Mouse (Mus musculus) adrenal gland, postnatal 10 days (tissue): ENCODE data around the gene Hgfac. TPM values are rescaled to one million over a fixed set of nuclear protein-coding genes. Genes with fewer than 3 reads are reported as not detected.

Source experiments
- microRNA-seq: library from miRNA; unstranded; fragments of <30 nt; microRNA quantifications from one replicate; pipeline ENCODE4 v1.2.0, GENCODE M21; 2021
- total RNA-seq, 2 experiments: library from RNA; stranded (reverse); gene quantifications; 2 replicates each; pipeline ENCODE4 v1.2.3; 2021

Gene Hgfac
- total RNA-seq, 2 experiments from 2014 or later, result 41.3 to 90.3 TPM

Small RNA genes lying within 50 kb of the gene (microRNA-seq; reads per million reads assigned to microRNA genes)
- 17.5 reads per million, percentile 25 among the genes with 10 or more reads in this experiment for gene Mir3097

Other genes starting within 250 kb of the Hgfac start
- 1 to 10 TPM; 1.1 TPM for gene Msantd1, start 133.5 kb upstream of the Hgfac start, total RNA-seq
- gene Rgs12, start 92.1 kb upstream of the Hgfac start, total RNA-seq, result 10 to 100 TPM; 27.9 to 42.1 TPM
- 10 to 100 TPM in 1 of 2 experiments, 1 to 10 TPM in 1; 9.3 to 12.1 TPM for gene Dok7, start 15.3 kb downstream of the Hgfac start, total RNA-seq
- 10 to 100 TPM; 71.6 to 86.0 TPM for gene Lrpap1, start 64.3 kb downstream of the Hgfac start, total RNA-seq
- 1 to 10 TPM in 1 of 2 experiments, under 1 TPM in 1; 0.69 to 1.2 TPM for gene Adra2c, start 236.8 kb downstream of the Hgfac start, total RNA-seq